Mouse (Mus musculus) NIH3T3 (cell line): Measurements from ENCODE around the gene Anp32e.
"Not testable (repeated sequence)": the region's sequence is repeated elsewhere in the genome, so short reads cannot be mapped to it uniquely, and the experiment has no call there.

Source experiments
- DNase-seq: peaks from one replicate; pipeline ENCODE4 v3.0.0-alpha.2; 2012; ENCODE audit warnings: low read depth

Anp32e gene

DNA sequence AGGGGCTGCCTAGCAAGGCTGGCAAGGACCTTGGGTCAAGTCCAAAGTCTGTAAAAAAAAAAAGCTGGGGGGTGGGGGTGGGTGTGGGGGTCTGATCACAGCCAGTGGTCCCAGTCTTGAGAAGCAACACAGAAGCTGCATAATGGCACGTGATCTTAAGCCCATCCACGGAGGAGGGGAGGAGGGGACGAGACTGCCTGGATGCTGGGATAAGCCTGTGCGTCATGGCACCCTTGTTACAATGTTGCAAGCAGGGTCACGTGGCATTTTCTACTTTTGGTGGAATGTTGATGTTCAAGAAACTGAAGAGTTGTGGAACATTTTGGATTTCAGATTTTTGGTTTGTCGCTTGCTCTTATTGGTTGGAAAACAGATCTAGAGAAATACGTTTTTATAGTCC lies 14.2 kb downstream of the Anp32e start:
- no peak for DNase-seq

DNA sequence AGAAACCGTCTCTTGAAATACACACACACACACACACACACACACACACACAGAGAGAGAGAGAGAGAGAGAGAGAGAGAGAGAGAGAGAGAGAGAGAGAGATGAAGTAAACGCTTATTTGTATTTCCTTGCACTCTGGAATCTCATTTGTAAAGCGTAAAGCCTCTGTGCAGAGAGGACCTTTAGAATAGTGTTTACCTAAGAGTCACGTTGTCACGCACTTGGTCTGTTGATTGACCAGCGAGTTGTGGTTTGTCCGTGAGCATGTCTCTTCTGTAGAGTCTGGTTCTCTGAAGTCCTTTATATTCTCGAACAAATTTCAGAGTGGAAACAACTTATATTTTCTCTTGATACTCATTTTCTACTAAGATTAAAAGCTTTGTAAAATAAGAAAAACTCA lies 15.7 kb downstream of the Anp32e start:
- no peak for DNase-seq

DNA sequence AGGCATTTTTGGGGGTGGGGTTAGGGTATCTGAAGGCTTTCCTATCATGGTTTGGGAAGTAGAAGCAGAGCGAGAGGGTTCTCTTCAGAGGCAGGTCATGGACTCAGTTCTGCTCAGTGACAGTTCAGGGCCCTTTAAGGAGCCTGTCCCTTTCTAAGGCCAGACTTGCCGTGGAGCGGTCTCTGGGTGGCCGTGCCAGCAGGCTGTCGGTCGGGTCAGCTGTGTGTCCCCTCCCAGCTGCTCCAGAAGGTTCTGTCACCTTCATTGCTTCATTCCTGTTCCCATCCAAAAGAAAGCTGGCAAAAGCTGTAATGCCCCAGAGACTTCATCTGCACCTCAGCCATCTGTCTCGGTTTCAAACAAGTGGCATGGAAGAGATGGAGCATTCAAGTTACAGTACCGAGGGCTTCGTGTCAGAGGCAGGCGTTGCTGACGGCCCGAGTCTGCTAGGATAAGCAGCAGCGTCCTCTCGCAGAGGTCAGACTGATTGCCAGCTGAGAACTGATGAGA lies 16.7 kb downstream of the Anp32e start:
- no peak for DNase-seq

DNA sequence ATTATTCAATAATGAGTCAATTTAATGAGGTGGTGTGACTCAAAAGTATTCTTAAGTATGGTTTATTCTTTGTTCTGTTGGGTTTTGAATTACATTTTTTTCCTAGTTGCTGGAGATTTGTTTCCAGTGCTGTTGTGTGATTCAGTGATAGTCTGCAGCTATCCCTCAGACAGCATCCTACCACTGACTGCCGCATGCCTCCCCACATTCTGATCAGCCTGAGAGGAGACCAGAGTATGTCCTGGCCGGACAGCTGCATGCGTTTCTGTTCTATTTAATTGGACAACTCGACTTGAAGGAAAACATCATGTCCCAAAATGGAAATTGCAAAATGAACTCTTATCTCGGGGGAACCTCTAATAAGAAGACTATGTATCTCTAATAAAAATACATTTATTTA lies 19.3 kb downstream of the Anp32e start:
- no peak for DNase-seq

DNA sequence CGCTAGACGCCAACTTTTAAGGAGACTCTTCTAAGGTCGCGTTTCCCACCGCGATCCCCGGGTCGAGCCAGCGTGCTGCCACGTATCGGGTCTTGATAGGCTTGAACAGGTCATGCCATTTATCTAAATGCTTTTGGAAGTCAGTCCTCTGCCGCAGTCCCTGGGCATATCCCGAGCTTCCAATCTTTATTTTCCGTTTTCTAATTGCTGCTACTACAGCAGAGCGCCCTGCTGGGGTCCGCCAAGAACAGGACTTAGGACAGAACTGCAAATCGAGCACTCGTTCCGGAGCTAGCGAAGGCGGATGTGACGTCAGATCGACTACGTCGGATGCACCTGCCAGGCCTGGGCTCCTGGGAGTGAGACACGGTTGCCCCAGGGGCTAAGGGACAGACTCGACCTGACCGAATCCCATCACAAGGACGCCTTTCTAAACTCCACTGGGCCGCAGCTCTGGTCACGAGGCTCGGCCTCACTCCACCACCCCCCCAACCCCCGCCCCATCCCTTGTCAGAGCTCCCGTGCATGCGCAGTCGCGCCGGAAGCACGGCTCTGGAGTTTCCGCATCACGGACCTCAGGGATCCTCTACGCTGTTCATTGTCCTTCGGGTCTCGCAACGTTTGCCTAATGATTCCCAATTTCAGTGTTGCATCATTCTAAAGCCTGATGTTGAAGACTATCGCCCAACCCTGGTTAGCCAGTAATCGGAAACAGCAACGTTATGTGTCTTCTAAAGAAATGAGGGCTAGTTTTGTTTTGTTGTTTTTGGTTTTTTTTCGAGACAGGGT lies 21.9 kb downstream of the Anp32e start:
- peak; percentile 94 for DNase-seq

DNA sequence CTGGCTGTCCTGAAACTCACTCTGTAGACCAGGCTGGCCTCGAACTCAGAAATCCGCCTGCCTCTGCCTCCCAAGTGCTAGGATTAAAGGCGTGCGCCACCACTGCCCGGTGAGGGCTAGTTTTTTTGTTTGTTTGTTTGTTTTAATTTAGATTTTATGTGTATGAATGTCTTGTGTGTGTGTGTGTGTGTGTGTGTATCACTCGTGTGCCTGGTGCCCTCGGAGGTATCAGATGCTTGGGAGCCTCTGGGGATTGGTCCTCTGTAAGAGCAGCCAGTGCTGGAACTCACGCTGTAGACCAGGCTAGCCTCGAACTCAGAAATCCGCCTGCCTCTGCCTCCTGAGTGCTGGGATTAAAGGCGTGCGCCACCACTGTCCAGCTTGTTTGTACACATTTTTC lies 22.5 kb downstream of the Anp32e start:
- DNase-seq = not testable (repeated sequence)

DNA sequence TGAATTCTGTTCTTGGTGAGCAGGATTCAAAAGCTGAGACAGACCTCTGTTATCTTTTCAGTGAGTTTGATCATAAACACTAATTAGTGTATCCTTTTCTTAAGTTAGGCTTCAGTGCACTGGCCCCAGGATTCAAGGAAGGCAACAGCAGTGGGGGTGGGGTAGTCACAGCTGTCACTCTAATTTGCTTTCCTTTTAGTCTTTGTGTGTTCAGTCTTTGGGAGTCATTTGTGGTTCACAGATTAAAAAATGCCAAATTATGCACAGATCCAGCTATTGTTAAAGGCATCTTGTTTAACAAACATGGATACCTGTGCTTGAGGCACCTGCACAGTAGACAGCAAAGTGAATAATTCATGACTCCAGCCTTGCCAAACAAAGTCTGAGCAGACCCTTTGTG lies 24.0 kb downstream of the Anp32e start:
- DNase-seq = no peak

DNA sequence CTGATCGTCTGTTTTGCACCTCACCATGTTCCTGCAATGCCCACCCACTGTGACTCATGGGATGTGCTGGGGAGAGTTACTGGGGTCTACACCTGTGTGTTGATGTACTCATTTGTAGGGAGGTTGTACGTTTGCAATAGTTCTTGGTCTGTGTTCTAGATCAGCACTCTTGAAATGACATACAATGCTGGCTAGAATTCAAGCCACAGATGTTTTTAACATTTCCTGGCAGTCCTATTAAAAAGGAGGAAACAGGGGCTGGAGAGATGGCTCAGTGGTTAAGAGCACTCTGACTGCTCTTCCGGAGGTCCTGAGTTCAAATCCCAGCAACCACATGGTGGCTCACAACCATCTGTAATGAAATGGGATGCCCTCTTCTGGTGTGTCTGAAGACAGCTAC lies 24.5 kb downstream of the Anp32e start:
- DNase-seq = no peak

DNA sequence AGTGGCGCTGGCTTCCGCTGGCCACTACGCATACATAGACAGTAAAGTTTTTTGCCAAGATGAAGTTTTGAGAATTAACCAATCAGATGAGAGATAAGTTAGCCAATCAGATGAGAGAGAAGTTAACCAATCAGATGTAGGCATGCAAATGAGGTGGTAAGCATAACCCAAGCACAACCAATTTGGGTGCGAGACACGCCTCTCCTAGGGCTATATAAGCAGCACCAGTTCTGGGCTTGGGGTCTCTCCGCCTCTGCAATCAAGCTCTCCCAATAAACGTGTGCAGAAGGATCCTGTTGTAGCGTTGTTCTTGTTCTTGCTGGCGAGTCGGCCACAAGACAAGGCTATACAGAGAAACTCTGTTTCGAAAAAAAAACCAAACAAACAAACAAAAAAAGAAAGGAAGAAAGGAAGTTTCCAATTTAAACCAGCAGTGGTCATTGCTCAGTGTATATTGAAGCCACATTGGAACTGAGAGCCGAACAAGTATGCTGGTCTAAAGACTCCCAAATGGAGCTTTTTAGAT lies 25.7 kb downstream of the Anp32e start:
- DNase-seq = not testable (repeated sequence)

DNA sequence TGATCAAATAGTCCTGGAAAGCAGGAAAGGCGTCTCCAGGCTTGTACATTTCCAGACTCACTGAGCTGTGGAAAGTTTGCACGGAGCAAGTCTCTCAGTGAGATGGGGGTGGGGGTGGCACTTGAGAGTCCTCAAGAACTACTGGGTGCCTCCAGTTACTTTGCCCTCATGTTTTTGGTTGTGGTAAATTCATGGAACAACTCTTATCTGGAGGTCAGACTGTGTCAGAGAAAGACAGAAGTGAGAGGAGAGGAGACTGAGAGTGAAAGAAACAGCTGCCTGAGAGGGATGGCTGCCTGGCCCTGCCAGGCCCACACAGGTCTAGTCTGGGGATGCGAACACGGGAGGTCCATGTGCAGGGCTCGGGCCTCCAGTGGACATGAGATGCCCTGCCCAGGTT lies 26.3 kb downstream of the Anp32e start:
- no peak for DNase-seq

DNA sequence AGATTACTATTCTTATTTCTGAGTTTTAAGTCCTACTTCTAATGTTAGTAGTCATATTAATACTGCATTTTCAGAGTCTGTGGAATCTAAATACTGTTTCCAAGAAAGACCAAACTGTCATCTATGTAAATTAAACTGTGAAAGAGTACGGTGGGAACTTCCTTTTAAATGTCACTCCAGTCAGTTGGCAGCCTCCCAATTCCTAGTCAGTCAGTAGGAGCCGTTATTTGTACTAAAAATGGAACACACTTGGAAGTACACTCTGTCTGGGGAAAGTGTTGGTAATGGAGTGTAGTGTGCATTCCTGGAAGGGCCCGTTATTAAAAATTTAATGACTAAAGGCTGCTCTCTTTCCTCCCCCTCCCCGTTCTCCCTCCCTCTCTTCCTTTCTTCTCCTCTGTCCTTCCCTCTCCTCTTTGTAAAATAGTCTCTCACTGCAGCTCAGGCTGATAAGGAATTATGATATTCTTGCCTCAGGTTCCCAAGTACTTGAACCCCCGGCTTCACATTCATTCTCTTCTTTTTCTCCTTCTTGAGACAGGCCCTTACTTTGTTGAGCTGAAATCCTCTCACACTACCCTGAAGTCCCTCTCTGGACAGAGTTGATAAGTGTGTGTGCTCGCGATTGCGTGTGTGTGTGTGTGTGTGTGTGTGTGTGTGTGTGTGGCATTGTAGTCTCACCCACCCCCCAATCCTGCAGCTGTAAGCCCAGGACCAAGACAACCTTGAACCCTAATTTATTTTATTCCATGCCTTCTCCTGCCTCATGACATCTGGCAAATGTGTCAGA lies 28.5 kb downstream of the Anp32e start:
- DNase-seq = peak; percentile 44

DNA sequence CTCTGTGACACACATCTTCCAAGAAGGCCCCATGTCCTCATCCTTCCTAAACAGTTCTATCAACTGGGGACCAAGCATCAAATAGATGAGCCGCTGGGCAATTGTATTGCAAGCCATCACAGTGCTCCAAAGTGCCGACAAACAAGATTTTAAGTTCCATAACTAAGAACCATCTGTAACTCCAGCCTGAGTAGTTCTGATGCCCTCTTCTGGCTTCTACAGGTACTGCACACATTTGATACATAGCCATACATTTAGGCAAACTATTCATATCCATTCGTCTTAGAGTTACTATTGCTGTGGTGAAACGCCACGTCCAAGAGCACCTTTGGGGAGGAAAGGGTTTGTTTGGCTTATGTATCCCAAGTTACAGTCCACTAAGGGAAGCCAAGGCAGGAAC lies 30.0 kb downstream of the Anp32e start:
- peak; percentile 60 for DNase-seq

DNA sequence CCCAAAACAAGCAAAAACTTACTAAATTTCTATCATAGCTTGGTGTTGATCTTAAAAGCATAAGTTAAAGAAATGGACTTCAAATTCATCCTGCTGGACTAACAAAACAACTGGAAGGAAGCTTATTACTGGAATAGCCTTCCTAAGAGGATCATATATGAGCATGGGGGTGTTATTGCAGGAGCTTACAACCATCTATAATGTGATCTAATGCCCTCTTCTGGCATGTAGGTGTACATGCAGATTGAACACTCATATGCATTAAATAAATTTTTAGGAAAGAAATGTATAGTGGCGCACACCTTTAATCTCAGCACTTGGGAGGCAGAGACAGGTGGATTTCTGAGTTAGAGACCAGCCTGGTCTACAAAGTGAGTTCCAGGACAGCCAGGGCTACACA lies 30.8 kb downstream of the Anp32e start:
- no peak for DNase-seq

DNA sequence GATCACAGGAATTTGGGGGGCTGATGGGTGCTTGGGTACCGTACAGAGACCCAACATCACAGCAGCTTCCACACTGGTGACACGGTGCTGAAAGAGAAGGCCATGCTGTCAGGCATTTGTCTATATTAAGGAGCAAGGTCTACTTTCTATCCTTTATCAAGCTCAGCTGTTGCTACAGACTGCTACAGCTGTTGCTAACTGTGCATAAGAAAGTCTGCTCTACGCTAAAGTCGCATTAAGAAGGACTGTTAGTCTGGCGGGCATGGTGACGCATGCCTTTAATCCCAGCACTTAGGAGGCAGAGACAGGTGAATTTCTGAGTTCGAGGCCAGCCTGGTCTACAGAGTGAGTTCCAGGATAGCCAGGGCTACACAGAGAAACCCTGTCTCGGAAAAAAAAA lies 33.1 kb downstream of the Anp32e start:
- not testable (repeated sequence) for DNase-seq

DNA sequence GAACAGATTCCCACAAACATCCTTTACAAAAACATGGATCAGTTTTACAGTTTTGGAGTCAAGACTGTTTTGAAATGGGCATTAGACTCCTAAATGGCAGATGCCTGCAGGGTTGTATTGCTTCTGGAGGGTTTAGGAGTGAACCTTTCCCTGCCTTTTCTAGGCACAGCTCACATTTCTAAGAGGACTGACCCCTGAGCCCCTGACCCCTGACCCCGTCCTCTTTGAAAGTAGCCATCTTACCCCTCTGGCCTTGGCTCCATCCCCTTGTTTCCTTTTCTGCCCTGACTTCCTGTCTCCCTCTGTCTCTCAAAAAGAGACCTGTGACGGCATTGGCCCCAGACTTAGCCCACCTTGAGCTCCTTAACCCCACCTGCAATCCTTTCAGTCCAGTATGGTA lies 34.2 kb downstream of the Anp32e start:
- no peak for DNase-seq

DNA sequence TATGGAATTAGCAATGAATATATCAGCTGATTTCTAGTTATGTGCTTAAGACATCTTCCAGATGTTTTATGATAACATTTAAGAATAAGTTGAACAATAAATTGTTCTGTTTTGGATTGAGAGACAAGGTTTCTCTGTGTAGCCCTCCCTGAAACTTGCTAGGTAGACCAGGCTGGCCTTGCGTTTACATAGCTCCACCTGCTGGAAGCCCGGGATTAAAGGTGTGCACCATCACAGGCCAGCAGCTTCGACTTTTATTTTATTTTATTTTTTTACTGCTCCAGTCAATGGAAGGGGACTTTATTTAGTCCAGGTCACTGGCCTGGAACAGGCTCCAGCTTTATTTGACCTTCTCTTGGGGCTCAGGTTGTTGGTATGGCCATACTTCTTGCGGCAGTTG lies 34.6 kb downstream of the Anp32e start:
- DNase-seq = peak; percentile 71

DNA sequence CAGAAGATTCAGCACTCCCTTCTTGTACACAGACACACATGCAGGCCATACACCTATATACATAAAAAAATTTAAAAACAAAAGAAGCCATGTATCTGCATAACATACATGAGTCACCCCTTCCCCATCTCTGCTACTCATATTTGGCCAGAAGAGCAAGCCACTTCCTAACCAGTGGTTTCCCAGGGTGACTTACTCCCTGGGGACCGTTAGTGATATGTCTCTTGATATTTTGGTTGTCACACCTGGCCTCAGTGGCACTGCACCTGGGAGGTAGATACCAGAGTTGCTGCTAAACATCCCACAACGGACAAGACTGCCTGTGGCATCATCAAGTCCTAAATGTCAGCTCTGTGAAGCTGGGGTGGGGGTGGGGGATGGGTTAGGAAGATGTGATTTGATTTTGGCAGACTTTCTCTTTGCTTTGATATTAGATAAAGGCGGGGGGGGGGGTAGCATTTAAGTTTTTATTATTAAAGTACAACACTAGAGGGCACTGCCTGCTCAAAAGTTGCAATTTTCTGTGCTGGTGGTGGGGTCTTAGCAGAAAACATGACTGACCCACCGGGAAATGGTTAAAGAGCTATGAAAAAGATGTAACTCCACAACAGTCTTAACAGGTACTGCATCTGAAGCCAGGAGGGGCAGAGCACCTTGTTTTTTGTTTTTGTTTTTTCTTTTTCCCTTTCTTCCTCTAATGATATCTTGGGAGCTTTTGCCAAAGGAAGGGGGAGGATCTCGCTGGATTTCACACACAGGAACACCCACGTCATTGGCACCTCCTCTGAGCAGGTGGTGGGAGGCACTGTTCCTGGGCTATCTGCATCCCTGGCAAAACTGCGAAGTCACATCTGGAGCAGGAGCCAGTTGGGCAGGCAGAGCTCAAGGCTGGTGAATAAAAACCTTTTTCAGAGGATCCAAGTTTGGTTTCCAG lies 36.7 kb downstream of the Anp32e start:
- peak; percentile 74 for DNase-seq

DNA sequence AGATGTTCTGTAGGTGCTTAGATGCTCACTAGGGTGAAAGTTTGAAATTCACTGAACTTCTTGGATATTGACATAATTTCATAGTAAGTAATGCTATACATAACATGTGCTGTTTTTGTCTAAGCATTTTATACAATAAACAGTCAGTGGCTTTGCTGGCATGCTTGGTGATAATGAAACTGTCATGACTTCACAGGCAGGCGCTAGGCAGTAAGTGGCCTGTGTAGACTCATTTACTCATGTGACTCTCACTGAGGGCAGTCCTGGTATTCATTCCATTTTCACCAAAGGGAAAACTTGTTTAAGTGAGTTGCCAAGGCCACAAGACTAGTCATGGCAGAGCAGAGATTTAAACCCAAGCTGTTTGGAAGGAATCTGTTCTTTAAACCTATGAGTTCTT lies 40.2 kb downstream of the Anp32e start:
- DNase-seq = peak; percentile 24

DNA sequence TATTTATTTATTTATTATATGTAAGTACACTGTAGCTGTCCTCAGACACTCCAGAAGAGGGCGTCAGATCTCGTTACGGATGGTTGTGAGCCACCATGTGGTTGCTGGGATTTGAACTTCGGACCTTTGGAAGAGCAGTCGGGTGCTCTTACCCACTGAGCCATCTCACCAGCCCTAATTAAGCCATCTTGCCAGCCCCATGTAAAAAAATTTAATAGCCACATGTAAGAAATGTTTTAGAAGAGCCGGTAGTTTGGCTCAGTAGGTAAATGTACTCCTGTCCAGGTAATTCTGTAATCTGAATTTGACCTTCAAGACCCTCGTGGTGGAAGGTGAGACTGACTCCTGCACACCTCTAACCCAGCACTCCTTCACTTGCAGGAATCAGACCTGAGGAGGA lies 41.6 kb downstream of the Anp32e start:
- not testable (repeated sequence) for DNase-seq

DNA sequence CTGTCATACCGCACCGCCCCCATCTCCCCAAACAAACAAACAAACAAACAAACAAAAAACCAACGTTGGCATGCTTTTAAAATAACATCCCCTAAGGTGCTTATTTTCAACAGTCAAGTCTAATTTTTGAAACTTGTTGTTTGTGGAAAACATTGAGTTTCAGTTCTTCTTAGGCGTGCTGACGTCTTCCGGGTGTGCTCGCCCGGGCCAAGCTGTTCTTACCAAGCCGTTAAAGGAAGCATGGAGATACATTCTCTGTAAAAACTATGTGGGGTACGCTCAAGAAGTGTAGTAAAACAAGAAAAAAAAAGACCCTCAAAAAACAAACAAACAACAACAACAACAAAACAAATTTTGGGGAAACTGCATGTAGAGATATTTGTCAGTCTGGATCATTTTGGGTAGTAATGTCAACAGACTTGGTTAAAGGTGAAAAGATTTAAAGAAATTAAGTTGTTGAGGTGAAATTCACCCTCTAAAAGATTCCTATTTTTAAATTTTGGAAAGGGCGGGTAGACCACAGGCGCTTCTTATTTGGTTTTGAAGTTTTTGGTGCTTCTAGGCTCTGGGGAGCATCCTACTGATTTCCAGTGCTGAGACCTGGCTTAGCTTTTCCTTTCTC lies 43.3 kb downstream of the Anp32e start:
- DNase-seq = no peak

DNA sequence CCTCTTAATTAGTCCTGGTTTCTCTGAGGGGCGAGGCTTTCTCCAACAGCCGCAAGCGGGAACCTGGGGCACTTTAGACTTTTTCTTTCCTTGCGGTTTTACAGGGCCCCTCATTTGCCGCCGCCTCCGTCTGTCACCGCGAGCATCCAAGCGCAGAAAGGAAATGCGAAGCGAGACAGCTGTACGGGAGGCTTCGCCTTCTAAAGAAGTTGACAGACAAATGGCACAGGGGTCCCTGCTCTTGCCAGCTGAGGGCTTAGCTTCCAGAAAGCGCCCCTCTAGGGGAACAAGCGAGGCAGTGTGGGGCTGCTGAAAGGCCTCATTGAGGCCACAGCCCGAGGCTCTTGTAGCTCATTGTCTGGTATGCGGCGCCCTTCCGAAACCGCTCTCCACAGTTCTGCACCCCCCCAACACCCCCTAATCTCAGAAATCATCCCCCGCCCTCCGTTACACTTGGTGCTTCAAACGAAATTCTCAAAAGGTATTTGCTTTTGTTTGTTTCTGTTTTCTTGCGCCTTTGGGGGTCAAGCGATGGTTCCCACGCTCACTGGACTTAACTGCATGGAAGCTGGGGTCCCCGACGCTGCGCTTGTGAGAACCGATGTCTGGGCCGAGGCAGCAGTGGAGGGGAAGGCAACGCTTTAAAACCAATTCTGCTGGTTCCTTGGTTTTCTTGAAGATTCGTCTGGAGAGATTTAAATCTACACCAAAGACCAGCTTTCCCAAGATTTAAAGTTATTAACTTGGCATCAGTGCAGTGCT lies 44.0 kb downstream of the Anp32e start:
- DNase-seq = no peak
